Mouse (Mus musculus) neural tube, embryonic 14.5 days (tissue): ENCODE data around the gene Capn5. TPM values are rescaled to one million over a fixed set of nuclear protein-coding genes. Genes with fewer than 3 reads are reported as not detected.

ENCODE experiments used
- ATAC-seq: fragments of 200-750 bp; cut with Nextera tagmentation; 2 replicates; pipeline ENCODE4 v1.8.0; 2017; ENCODE audit warnings: low read depth, mild to moderate bottlenecking, moderate TSS enrichment, moderate library complexity
- H3K27ac ChIP-seq: fragments of 300-500 bp; sonication (generic); 2 replicates; pipeline ENCODE4 v1.5.1; 2014; ENCODE audit warnings: low read depth, mild to moderate bottlenecking, control low read depth, low read length, moderate library complexity, mixed read lengths
- H3K27me3 ChIP-seq: fragments of 300-500 bp; sonication (generic); 2 replicates; pipeline ENCODE4 v1.6.1; 2014; ENCODE audit warnings: low read length; ENCODE audit not compliant: control insufficient read depth, insufficient read depth
- H3K36me3 ChIP-seq: fragments of 300-500 bp; sonication (generic); 2 replicates; pipeline ENCODE4 v1.6.1; 2014; ENCODE audit warnings: low read length, mixed read lengths; ENCODE audit not compliant: control insufficient read depth, insufficient read depth
- H3K4me1 ChIP-seq: fragments of 300-500 bp; sonication (generic); 2 replicates; pipeline ENCODE4 v1.6.1; 2014; ENCODE audit warnings: low read length; ENCODE audit not compliant: control insufficient read depth, insufficient read depth
- H3K4me2 ChIP-seq: fragments of 300-500 bp; sonication (generic); 2 replicates; pipeline ENCODE4 v1.6.1; 2014; ENCODE audit warnings: mild to moderate bottlenecking, low read depth, low read length, control low read depth
- H3K4me3 ChIP-seq: fragments of 300-500 bp; sonication (generic); 2 replicates; pipeline ENCODE4 v1.5.1; 2014; ENCODE audit warnings: low read depth, low read length, control low read depth, mixed read lengths
- H3K9ac ChIP-seq: fragments of 300-500 bp; sonication (generic); replicated peaks from 2 replicates; pipeline ENCODE4 v1.6.1; 2014; ENCODE audit warnings: low read depth, mild to moderate bottlenecking, control low read depth, low read length, mixed read lengths
- H3K9me3 ChIP-seq: fragments of 300-500 bp; sonication (generic); 2 replicates; pipeline ENCODE4 v1.6.1; 2016; ENCODE audit warnings: low read length; ENCODE audit not compliant: control insufficient read depth
- WGBS: fragments of 180-500 bp; shearing (Covaris S2); extraction: QIAGEN DNeasy Blood & Tissue Kit; methylation state at CpG from one replicate; pipeline ENCODE4 v1.1.7; 2014; 5-methylcytosine and 5-hydroxymethylcytosine counted together
- polyA plus RNA-seq: library from polyadenylated mRNA; unstranded; fragments of >200 nt; fragmentation: Nextera tagmentation; extraction: Ambion mirVana; gene quantifications from 2 replicates; pipeline ENCODE4 v1.2.1, GENCODE M21; 2014

Gene Capn5
- polyA plus RNA-seq, 1 experiment from 2014 or later: 13.7 TPM

GRCm38 (mm10) chr7:98146447-98146845, 31.6 kb downstream of the Capn5 start:
- no peak overlapping the region for H3K9ac ChIP-seq
- no peak overlapping the region for H3K4me3 ChIP-seq
- H3K27ac ChIP-seq: no peak overlapping the region
- H3K36me3 ChIP-seq: no peaks in the 10 kb centered on the region
- WGBS: 86% methylated on average over 8 of the region's 8 CpGs
- no peaks in the 10 kb centered on the region for H3K9me3 ChIP-seq
- H3K4me2 ChIP-seq: no peak overlapping the region
- H3K27me3 ChIP-seq: no peaks in the 10 kb centered on the region
- no peak for ATAC-seq
- H3K4me1 ChIP-seq: no peaks in the 10 kb centered on the region

- Histone ChIP-seq H3K4me3 (no peak overlapping the region), H3K4me1 (no peaks in the 10 kb centered on the region), H3K27ac (no peak overlapping the region), H3K4me2 (no peak overlapping the region), H3K9me3 (no peaks in the 10 kb centered on the region), H3K27me3 (no peaks in the 10 kb centered on the region), H3K36me3 (no peaks in the 10 kb centered on the region), H3K9ac (no peak overlapping the region)
- no peak for ATAC-seq
- 84% methylated on average over 12 of the region's 12 CpGs for WGBS
Observed at GRCm38 (mm10) chr7:98145842-98146446, 32.1 kb downstream of the Capn5 start.

GRCm38 (mm10) chr7:98145402-98145801, 32.7 kb downstream of the Capn5 start, which contains the start of gene Omp:
Gene Omp, minus strand, starts transcription at chr7:98145502.
- 91% methylated on average over 5 of the region's 5 CpGs for WGBS
- no peaks in the 10 kb centered on the region for H3K9me3 ChIP-seq
- no peak for ATAC-seq
- no peak within 1 kb of the TSS for H3K27ac ChIP-seq
- no peak within 1 kb of the TSS for H3K9ac ChIP-seq
- no peaks in the 10 kb centered on the region for H3K27me3 ChIP-seq
- no peak within 1 kb of the TSS for H3K4me2 ChIP-seq
- no peaks in the 10 kb centered on the region for H3K36me3 ChIP-seq
- H3K4me3 ChIP-seq: no peak within 1 kb of the TSS
- no peaks in the 10 kb centered on the region for H3K4me1 ChIP-seq

- no peaks in the 10 kb centered on the region for H3K4me1 ChIP-seq
- H3K27me3 ChIP-seq: no peaks in the 10 kb centered on the region
- no peak overlapping the region for H3K4me2 ChIP-seq
- WGBS: 64% methylated on average over 3 of the region's 3 CpGs
- no peaks in the 10 kb centered on the region for H3K36me3 ChIP-seq
- no peak overlapping the region for H3K9ac ChIP-seq
- H3K9me3 ChIP-seq: no peaks in the 10 kb centered on the region
- no peak for ATAC-seq
- no peak overlapping the region for H3K4me3 ChIP-seq
- H3K27ac ChIP-seq: no peak overlapping the region
Observed at GRCm38 (mm10) chr7:98142648-98143047, 35.4 kb downstream of the Capn5 start.

GRCm38 (mm10) chr7:98142247-98142646, 35.8 kb downstream of the Capn5 start:
- H3K4me2 ChIP-seq: no peak overlapping the region
- WGBS: 32% methylated on average over 8 of the region's 8 CpGs
- ATAC-seq: peak; percentile 50; the same call in 1 of the 2 replicates
- H3K9ac ChIP-seq: no peak overlapping the region
- no peaks in the 10 kb centered on the region for H3K36me3 ChIP-seq
- no peak overlapping the region for H3K27ac ChIP-seq
- H3K4me3 ChIP-seq: no peak overlapping the region
- no peaks in the 10 kb centered on the region for H3K9me3 ChIP-seq
- no peaks in the 10 kb centered on the region for H3K27me3 ChIP-seq
- H3K4me1 ChIP-seq: no peaks in the 10 kb centered on the region

GRCm38 (mm10) chr7:98141206-98141605, 36.9 kb downstream of the Capn5 start:
- H3K4me1 ChIP-seq: no peaks in the 10 kb centered on the region
- no peak for ATAC-seq
- no peaks in the 10 kb centered on the region for H3K36me3 ChIP-seq
- H3K4me2 ChIP-seq: no peak overlapping the region
- H3K27me3 ChIP-seq: no peaks in the 10 kb centered on the region
- H3K4me3 ChIP-seq: no peak overlapping the region
- no peaks in the 10 kb centered on the region for H3K9me3 ChIP-seq
- 61% methylated on average over 3 of the region's 3 CpGs for WGBS
- H3K9ac ChIP-seq: no peak overlapping the region
- H3K27ac ChIP-seq: no peak overlapping the region

GRCm38 (mm10) chr7:98140597-98140996, 37.5 kb downstream of the Capn5 start:
- H3K27ac ChIP-seq: peak overlapping the region; percentile 44; the same call in 1 of the 2 replicates
- ATAC-seq: no peak
- H3K4me2 ChIP-seq: no peak overlapping the region
- no peak overlapping the region for H3K4me3 ChIP-seq
- no peaks in the 10 kb centered on the region for H3K4me1 ChIP-seq
- H3K36me3 ChIP-seq: no peaks in the 10 kb centered on the region
- H3K27me3 ChIP-seq: no peaks in the 10 kb centered on the region
- H3K9ac ChIP-seq: no peak overlapping the region
- H3K9me3 ChIP-seq: no peaks in the 10 kb centered on the region
- WGBS: 44% methylated on average over 2 of the region's 2 CpGs

- Histone ChIP-seq H3K27me3 (no peaks in the 10 kb centered on the region), H3K9ac (no peak overlapping the region), H3K9me3 (no peaks in the 10 kb centered on the region), H3K27ac (no peak overlapping the region), H3K4me2 (no peak overlapping the region), H3K4me3 (no peak overlapping the region), H3K4me1 (no peaks in the 10 kb centered on the region), H3K36me3 (no peaks in the 10 kb centered on the region)
- ATAC-seq: no peak
- 31% methylated on average over 9 of the region's 9 CpGs for WGBS
Observed at GRCm38 (mm10) chr7:98139216-98139615, 38.9 kb downstream of the Capn5 start.

GRCm38 (mm10) chr7:98137995-98138394, 40.1 kb downstream of the Capn5 start:
- no peaks in the 10 kb centered on the region for H3K4me1 ChIP-seq
- H3K4me2 ChIP-seq: no peak overlapping the region
- no peak overlapping the region for H3K9ac ChIP-seq
- H3K27ac ChIP-seq: no peak overlapping the region
- H3K27me3 ChIP-seq: no peaks in the 10 kb centered on the region
- H3K4me3 ChIP-seq: no peak overlapping the region
- 63% methylated on average over 2 of the region's 2 CpGs for WGBS
- ATAC-seq: no peak
- no peaks in the 10 kb centered on the region for H3K9me3 ChIP-seq
- no peaks in the 10 kb centered on the region for H3K36me3 ChIP-seq
